Mouse (Mus musculus) adrenal gland, postnatal 36 days (tissue): ENCODE measurements at regions not wholly inside any gene's neighbourhood (a gene's known extent, or its start where the extent isn't known, plus 50 kb on each side); places are given as distances from the start of the nearest gene placed in this dataset.

Source experiments
- DNase-seq, 2 experiments: peaks; one replicate each; pipeline ENCODE4 v3.0.0; 2021; ENCODE audit warnings: mixed read lengths in 1 of 2

- DNase-seq: no peak
These were observed 476.0 kb downstream of the Prss52 start for GRCm38 (mm10) chr14:64580086-64580485.

DNA sequence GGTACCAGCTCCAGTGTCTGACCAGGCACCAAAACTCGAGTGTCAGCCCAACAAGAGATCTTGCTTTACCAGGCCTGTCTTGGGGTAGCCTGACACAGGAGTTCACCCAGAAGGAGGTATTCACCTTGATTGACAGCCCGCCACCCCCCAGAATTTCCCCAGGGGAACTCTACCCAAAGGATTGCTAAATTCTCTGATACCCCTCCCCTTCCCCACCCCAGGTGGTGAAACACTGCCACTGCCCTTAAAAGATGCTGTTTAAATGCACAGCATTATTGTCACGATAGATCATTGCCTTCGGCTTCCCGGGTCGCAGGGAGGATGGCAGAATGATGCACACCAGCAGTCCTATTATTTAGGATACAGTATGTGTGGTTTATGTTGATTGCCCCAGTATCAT, 476.8 kb downstream of the Prss52 start:
- DNase-seq: no peak

GRCm38 (mm10) chr14:64581705-64582104, 477.6 kb downstream of the Prss52 start:
- DNase-seq: no peak

DNA sequence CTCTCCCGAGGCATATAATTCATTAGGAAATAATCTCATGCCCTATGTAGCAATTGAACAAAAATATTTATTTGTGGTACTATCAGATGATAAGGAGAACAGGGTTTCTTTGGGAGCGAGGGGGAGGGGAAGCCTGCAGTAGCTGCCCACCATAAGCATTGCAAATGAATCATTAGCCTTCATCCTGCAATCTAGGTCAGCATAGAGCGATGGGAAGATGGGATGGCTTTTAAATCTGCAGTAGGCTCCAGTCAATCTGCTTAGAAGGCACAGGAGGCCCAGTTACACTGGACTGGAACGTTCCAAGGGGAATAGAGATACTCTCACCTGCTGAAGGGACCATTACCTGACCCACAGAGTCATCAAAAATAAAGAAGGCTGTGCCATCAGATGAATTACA, 478.7 kb downstream of the Prss52 start:
- no peak for DNase-seq

GRCm38 (mm10) chr14:64584221-64584620, 480.1 kb downstream of the Prss52 start:
- DNase-seq: no peak

- no peak for DNase-seq
These were observed 481.0 kb downstream of the Prss52 start for GRCm38 (mm10) chr14:64585081-64585470.

DNA sequence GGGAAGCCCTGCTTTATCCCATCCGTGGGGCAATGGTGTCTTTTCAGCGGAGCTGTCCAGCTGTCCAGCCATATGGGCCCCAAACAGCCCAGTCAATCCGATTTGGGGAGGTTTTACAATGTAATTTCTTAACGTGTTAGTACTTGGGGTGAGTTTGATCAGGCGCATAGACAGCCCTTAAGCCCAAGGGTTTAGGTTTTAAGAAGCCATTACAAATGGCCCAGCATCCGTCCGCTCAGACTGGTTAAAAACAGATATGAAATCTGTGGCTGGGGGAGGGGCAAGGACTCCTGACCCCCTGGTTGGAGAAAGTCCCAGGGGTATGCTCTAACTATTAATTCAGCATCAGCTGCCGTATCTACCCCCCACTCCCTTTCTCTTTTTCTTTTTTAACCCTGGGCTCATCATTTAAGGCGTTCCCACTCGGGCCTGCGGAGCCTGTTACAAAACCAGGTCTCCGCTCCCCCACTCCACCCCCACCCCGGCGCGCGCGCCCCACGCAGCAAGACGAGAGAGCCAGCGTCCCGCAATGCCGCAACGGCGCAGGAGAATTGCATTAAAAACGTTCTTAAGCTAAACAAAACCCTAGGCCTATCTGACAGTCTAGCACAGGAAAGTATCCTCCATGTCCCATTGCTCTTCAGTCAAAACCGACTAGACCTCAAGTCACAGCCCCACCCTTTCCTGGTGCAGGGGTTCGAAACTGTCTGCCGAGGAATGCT, 481.5 kb downstream of the Prss52 start:
- no peak for DNase-seq

DNA sequence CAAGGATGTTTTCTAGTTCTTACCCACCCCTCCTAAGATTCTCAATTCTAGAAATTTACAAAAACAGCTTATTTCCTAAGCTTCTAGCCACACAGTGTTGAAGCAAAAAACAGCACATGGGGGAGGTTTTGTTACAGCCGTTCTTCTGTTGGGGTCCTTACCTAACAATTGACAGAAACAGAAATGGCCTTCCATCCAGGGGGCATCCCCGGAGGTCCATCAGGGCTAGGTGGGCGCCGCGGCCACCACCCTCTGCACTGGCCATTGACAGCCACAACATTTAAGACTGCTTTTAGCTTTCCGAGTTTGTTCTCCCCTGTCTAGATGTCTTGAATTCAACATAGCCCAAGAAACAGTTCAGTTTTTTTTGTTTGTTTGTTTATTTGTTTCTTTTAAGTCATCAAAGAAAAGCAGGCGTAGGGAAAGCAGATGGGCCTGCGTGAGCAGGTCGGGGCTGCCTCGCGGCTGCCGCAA, 482.3 kb downstream of the Prss52 start:
- no peak for DNase-seq

DNA sequence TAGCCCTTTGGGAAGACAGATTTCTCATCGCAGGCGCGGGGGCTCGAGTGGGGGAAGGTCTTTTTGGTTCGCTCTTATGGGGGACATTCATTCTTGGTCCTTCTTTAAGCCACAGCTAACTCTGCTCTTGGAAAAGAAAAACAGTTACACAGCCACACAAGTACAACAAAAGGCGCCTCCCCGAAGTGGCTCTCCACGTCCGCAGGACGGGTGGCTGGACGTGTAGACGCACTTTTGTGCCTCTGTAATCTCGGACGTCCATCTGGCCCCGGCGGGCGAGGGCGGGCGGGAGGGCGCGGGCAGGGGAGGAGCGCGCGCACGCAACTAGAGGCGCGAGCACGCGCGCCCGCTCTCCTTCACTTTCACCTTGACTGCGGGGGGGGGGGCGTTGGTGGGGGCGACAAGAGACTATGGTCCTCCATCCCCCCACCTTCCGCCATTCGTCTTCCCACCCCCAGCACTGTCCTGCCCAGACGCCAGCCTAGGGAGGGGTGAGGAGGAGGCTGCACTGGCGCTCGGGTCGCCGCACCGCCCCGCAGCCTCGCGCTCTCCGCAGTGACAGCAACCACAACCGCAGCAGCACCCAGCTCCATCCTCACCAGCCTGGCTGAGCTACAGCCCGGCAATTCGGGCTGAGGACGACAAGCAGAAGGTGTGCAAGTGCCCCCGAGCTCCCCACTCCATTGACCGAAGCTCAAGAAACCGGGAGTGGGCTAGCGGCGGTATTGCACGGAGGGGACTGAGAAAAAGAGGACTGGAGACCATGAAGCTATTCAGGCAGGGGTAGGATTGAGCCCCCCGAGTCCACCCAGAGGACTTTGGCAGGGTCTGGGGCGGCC, 483.0 kb downstream of the Prss52 start:
- DNase-seq: peak in 1 of 2 experiments; percentile 22

DNA sequence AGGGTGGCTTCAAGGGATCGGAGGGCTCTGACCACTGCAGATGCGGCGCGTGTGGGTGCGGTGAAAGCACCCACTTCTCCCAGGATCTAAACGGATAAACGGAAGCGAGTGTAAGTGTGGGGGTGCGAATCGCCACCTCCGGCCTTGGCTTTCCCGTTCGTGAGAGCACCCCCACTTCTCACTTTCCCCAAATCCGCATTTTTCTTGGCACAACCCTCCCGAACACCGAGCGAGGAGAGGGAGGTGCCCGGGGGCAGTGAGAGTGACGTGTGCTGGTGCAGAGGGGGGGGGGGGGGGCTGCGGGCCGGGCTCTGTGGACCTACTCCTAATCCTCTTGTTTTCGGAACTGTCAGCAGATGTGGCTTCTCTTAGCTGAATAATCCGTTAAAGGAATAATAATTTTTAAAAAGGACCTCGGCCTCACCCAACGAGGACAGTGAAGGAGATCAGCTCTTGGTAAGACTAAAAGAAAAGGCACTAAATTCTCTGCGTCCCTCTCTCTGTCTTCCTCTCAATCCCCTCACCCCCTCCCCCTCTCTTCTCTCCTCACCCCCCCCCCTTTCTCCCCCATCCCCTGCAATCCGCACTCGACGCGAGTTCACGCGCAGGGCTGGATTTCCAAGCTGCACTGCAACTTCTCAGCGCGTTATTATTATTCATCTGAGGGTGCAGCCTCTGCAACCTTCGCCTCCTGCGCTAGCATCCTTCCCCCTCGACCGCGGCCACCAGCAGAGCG, 483.8 kb downstream of the Prss52 start:
- no peak for DNase-seq

DNA sequence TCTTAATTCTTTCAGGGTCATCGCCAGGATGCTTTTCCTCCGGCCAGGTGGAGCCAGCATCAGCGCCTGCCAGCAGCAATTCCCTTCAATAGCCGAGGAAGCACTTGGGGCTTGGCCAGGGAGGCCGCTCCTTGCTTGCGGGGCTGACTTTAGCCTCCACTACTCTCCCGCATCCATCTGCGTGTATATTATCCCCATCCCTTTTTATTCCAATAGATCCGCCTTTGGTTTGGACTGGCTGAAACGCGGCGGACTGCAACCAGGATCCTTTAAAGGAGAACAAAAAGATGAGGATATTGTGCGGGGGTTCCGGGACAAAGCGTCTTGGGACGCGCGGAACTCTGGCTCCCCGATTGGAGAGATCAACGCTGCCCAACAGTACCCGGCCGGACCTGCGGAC, 484.5 kb downstream of the Prss52 start:
- no peak for DNase-seq

DNA sequence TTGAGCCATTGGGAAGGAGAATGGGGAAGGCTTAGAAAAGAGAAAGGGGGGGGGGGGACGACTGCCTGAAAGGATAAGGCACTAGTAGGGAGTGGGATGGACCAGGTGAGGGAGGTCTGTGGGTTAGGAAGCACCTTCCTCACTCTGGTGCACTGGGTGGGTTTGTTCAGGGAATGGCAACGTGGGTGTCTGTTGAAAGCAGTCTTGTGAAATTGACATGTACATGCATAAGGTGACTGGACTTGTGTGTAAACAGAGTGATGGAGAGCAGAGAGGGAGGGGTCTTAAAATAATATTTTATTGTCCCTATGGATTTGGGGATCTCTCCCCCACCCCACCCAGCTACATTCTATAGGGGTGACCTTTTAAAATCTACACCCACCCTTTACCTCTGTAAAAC, 485.0 kb downstream of the Prss52 start:
- DNase-seq: no peak

DNA sequence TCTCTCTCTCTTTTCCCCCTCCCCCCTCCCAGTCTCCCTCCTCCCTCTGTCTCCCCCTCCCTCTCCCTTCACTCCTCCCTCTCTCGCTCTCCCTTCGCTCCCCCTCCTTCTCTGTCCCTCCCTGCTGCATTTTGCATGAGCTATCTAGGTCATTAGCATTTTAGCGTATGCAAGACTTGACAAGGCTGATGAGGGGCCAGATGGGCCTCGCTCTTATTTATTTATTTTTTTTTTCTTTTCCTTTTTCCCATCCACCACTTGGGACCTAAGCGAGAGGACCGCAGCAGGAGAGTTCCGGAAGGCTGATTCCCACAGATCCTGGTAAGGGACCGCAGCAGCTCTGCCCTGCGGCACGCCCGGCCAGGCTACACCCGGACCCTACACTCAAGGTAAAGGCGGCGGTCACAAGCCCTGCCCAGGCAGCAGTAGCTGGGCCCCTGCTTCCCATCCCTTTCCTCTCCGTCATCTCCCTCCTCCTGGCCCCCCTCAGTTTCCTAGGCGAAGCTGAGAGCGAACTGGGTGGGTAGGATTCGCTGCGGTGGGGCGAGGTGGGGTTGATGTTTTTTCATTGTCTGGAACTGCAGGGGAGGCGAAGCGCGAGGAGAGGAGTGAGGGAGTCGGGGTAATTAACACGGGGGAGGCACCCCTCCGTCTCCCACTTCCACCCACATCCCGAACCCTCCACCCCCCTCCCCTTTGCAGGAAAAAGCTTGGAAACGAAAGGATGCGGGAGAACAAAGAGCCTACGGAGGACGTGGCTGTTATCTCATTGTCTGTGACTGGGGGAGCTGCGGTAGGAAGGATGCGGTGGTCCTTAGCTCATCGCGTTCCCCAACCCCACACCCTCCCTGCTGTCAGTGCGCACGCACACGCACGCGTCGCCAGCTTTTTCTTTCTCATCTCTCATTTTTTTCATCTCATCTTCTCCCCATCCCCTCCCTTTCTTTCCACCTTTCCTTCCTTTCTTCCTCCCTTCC, 485.8 kb downstream of the Prss52 start:
- no peak for DNase-seq

- DNase-seq: no peak
These were observed 486.5 kb downstream of the Prss52 start for GRCm38 (mm10) chr14:64590611-64591010.

DNA sequence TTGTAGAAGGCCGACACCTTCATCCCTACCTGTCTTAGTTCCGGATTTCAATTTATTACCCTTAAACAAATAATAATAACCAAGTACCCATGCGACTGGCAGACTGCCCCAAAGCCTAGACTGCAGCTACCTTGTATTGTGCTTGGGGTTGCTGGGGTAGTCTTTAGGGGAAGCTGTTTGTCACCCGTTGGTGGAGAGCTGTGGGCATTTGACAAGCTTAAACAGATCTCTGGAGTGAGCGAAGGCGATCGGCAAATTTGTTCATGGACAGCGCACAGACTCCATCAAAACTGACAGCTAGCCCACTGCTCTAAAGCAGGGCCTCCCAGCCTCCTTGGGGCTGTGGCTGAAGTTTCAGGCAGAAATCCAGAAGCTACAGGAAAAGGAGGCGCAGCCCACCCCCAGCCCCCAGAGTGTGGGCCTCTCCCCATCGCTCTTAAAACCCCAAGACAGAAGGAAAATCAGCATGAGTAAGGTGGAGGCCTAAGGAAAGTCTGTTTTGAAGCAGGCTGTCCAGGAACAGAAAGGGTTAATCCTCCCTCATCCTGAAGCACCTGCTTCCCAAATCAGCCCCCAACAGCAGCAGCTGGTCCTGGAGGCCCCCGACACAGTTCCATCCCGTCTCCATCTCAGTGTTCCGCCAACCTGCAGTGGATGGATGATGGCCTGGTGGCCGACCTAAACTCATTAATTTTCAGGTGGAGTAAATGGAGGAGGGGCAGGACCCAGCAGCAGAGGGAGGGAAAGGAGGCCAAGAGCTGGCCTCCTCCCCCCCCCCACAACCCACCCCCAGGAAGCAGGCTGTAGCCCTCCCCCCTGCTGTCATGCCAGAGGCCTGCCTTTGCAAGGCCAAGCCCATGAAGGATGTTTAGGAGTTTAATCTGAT, 487.2 kb downstream of the Prss52 start:
- DNase-seq: no peak

- no peak for DNase-seq
These were observed 488.1 kb downstream of the Prss52 start for GRCm38 (mm10) chr14:64592176-64592575.

DNA sequence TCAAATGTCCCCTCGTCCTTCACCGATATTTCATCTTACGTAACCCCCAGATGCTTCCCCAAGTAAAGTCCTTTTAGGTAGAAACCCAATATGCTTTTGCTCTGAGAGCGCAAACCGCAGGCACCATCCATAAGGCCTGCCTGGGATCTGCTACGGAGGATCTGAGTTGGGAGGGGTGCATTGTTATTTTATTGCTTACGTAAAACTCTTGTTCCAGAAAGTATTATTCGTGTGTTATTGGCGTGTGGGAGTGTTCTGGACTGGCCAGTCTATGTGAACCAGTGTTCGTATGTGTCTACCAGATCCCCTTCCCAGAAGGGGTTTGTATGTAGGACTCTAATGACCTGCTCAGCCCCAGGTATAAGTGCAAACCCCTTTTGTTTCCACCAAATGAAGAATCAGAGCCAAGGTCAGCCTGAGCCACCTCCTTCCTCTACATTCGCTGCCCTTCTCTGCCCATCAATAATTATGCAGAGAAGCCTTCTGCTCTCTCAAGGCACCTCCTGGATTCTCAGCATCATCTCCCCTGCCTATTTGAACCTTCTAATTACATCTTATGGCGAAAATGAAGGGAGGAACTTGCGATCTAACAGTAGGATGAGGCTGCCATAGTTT, 488.7 kb downstream of the Prss52 start:
- DNase-seq: no peak

DNA sequence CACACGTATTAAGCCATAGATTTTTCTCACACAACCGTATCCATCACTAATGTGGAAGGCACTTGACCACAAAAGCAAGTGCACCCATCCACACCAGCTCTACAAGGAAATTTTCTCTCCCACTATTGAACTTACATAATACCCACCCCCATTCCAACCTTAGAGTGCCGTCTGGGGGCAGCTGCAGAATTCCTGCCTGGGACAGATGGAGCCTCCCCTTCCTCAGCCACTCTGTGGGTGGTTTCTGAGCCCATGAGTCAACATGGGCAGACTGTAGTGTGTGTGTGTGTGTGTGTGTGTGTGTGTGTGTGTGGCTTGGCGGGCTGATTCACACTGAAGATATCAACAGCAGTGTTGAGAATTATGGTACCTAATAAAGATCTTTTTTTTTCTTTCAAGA, 489.5 kb downstream of the Prss52 start:
- DNase-seq: no peak

DNA sequence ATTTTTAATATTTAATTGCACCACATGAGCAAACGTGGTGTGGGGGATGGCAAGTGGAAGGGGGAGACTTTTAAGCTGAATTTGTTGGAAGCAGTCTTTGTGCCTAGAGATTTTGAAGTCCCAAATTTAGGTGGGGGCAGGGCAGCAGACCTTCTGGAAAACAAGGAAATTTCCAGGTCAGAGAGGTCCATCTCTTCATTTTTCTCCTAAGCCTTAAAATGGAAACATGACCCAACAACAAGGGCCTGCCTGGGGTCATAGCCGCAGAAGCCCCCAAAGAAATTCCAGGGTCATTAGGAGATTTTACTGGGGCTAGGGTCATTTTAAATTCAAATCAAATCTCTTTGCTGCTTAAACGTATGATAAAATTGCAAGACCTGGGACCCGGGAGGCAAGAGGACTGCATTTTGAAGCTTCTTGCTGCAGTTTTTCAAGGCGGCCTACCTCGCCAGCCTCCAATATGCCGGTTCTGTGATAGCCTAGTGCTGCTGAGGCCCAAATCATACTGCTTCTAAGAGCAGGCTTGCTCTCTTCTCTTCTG, 490.0 kb downstream of the Prss52 start:
- no peak for DNase-seq
